Mouse (Mus musculus): ENCODE results near the gene Hdac1. TPM values are rescaled to one million over a fixed set of nuclear protein-coding genes. Genes with fewer than 3 reads are reported as not detected.
A peak's percentile ranks its signal among the peaks of the same experiment; 100 is the strongest.

The Hdac1 gene
- 10 to 100 TPM; 35.1 to 38.1 TPM for total RNA-seq (2021)

DNA sequence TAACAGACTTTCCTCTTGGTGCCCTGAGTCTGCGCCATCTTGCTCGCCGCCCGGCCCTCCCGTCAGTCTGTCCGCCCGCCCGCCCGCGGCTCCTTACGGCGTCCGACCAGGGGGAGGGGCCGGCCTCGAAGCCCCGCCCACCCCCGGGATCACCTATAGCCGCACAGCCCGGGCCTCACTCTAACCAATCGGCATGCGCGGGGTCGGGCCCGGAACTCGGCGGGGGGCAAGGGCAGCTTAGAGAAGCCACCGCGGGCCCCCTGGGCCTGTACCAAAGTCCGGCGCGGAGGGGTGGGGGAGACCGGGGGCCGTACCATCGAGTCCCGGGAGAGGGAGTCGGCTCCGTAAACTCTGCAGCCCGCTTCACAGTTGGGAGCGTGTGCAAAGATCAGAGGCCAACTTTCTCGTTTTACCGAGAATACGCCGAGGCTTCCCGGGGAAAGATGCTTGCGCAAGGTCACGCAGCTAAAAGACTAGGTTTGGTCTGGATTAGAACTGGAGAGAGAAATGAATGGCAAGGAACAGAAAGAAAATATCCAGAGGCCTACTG, at the start of gene Hdac1:
Hdac1 (minus strand) TSS at position 122 of the 550 bp plus-strand sequence.
- intact Hi-C loops (cut with DNase I): loop anchor here (5.0 kb wide), 1 partner anchor 45 kb away; no protein-coding TSS in a partner anchor
- DNase-seq: peak; percentile 97 to 98

DNA sequence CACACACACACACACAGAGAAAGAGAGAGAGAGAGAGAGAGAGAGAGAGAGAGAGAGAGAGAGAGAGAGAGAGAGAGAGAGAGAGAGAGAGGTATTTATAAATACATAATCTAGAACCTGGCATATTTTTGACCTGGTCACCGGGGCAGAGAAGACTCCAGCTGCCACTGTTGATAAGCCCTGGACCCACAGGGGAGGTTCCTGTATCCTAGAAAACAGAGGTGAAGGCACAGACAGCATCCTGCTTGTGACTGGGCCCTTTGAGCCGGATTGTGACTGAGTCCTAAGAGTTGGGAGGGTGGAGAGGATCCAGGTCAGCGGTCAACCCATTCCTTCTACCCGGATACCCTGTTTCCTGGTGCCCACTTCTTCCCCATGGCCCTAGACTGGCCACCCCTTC, 46.4 kb upstream of the Hdac1 start:
- intact Hi-C loops (cut with DNase I): no loop called here
- no peak for DNase-seq

DNA sequence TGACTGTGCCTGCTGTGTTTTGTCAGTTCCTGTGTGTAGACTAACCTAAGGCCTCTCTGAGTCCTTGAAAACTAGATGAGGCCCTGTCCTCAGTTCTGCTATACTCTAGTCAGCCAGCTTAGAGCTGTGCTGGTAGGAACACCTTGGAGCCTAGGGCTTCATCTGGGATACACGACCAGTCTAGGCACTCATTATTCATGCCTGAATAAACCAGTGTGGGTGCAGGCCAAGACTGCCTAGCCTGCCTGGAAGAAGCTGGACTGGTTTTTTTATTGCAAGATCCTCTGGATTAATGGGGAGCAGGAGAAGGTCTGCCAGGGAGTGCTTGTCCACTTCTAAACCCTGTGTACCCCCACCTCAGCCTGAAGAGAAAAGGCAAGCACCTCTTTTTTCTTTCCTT, 44.4 kb upstream of the Hdac1 start:
- intact Hi-C loops (cut with DNase I): no loop called here
- no peak for DNase-seq

DNA sequence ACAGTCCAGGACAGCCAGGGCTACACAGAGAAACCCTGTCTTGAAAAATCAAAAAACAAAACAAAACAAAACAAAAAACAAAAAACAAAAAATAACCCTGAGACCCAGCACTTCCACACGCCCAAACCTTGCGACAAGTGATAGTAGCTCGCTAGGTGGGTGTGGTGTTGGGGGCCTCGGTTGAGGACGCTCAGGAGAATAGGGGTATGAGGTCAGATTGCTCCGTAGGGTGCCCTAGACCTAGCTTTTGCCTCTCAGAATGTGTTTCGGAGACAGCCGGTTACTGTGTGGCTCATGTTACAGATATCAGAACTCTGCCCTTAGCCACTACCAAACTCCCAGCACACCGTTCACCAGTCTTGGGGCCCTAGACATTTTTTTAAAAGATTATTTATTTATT, 43.3 kb upstream of the Hdac1 start:
- intact Hi-C loops (cut with DNase I): loop anchor here (1.0 kb wide), 1 partner anchor 23 kb away; no protein-coding TSS in a partner anchor
- no peak for DNase-seq

DNA sequence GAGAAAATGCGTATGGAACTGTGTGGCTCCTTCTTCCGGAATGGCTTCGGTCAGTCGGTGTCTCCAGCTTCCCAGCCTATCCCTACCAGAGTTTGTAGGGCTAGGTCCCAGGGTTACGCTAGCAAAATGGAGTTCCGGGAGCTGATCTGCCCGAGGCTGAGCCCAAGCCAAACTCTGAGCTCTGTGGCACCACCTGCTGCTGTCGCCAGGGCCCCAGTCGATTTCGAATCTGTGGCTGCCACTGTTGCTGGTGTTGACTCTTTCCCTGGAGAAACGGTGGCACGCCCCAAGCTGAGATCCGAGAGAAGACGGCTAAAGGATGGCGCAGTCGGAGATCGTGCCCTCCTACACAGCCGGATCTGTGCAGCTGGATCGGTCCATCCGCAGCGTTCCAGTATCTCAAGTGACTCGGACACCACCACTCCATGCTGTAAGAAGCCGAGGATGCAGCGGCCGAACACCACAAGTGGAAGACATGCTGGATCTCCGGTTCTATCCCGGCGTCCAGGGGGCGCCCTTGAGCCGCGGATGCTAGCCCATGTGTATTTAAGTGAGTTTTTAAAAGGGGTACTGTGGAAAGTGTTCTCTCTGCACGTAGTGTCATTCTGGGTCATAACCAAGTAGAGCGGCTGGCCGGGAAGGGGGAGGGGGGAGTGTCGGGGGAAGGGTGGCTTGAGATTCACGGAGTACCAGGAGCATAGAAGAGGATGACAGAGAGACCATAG, 42.5 kb upstream of the Hdac1 start:
- DNase-seq: peak; percentile 87 to 91
- intact Hi-C loops (cut with DNase I): loop anchor here (1.0 kb wide), 1 partner anchor 23 kb away; no protein-coding TSS in a partner anchor

DNA sequence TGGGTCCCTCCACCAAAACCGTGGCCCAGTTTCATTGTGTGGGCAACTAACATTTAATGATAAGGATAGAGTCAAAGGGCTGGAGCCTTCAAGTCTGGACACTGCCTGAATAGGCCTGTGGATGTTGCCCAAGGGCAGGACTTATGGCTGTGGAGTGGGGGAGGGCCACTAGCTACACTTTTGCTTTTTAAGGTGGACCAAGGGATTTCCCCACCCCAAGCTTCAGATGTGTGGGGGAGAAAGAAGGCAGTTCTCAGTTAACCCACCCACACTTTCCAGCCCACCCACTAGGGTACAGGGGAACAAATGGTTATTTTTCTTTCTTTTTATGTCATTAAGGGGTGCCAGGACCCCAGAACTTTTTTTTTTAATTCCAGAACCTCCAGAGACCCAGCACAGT, 41.9 kb upstream of the Hdac1 start:
- intact Hi-C loops (cut with DNase I): no loop called here
- DNase-seq: no peak

DNA sequence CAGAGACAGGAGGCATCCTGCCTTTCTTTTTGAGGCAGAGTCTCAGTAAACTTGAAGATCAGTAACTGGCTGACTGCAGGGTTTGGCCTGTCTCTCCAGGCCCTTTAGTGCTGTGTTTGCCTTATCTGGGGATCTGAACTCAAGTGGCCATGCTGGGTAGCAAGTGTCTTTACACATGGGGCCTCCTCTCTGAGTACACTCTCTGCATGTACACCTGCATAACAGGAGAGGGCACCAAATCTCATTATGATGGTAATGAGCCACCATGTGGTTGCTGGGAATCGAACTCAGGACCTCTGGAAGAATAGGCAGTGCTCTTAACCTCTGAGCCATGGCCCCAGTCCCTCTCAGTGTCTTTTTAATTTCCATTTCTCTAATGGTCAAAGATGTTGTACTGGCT, 39.7 kb upstream of the Hdac1 start:
- no peak for DNase-seq
- intact Hi-C loops (cut with DNase I): no loop called here

DNA sequence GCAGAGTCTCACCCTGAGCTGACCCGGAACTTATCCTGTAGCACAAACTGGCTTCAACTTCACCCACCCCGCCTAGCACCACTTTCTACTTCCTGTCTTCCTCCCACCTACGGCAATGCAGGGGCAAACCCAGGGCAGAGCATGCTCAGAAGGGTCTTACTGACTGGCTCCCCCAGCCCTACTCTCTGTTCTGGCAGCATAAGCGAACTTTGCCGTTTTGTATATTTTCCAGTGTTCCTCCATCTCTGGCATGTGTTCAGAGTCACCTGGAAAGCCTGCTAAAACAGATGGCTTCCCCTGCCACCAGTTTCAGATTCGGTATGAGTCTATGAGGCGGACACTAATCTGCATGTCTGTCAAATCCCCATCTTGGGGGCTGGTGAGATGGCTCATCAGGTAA, 37.8 kb upstream of the Hdac1 start:
- DNase-seq: no peak
- intact Hi-C loops (cut with DNase I): no loop called here

DNA sequence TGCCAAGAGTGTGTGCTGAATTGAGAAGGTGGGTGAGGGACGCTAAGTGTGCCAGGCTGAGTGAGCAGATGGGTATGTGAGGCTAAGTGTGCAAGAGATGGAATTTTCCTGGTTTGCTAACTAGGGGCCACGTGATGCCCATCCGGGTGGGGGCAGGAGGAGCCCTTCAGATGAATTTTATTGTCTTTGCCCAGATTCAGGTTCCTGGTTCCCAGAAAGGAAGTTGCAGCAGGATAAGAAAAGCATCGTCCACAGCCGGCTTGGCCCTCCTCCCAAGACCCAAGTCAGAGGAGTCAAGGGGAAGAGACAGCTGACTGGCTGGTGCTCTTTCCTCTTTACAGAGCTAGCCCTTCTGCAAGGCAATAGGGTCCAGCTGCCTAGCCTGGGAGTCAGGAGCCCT, 36.0 kb upstream of the Hdac1 start, which contains the start of gene Fam167b:
Fam167b (minus strand) TSS at position 84 of the 400 bp plus-strand sequence.
- intact Hi-C loops (cut with DNase I): no loop called here
- DNase-seq: peak; percentile 48 to 60

DNA sequence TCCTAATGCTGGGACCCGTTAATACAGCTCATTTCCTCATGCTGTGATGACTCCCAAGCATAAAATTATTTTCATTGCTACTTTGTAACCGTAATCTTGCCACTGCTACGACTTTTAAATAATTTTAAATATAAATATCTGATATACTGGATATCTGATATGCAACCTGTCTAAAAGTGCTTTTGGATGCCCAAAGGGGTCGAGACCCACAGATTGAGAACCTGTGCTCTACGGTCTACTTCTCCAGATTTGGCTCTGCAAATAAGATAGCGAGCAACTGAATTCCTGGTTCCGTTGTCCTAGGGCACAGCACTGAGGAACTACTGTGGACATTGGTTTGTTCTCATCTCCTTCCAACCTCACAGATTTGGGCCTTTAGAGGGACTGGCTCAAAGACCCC, 35.2 kb upstream of the Hdac1 start:
- DNase-seq: no peak
- intact Hi-C loops (cut with DNase I): no loop called here

DNA sequence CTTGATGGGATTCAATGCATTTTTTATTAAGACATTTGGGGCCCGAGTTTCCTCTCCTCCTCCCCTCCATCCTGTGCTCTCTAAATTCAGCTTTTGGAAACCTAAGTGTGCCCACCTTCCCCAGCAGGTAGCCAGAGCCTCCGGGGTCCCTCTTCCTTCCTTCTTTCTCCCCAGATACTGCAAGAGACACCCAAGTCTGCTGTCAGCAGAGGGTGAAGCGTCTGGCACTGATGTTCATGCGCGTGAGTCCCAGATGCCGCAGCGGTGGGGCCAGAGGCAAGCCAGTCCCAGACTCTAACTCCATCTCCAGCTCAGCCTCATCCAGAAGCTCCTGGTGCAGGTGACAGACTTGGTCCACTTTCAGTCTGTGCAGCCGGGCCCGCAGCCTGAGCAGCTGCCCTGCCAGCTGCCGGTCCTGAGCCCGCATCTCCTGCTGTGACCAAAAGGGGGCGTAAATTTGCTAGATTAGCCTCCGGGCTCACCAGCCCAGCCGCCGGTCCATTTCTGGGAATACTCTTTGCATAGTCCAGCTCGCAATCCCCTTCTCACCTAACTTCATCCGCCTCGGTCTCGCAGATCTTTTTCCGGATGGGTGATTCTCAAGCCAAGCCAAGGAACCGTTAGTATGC, 34.5 kb upstream of the Hdac1 start:
- intact Hi-C loops (cut with DNase I): no loop called here

DNA sequence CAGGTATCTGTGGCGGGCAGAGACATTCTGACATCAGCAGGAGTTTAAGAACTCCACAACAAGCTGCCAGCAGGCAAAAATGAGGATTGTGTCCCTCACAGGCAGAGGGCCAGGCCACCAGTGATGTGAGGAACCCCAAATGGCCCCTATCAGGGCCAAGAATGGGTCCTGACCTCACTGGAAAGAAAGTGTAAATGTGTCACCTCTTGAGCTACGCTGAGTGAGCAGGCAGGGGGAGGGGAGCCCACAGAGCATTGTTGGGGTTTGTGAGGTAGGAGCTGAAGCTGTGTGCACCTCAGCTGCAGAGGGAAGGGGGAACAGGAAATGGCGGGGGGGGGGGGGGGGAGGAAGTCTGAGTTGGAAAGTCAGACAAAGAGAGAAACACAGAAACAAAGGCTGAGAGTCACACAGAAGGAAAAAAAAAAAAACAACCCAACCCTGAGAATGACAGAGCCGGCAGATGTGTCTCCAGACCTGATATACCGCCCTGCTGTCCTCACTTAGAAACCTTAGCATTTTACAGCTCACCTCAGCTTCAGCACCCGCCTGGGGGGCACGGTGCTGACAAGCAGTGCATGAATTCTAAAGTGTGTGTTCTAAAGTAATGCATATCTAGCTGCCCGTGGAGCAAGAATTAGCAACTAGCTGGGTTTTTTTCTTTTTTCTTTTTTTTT, 32.8 kb upstream of the Hdac1 start:
- intact Hi-C loops (cut with DNase I): no loop called here
- peak in 1 of 2 experiments; percentile 42 for DNase-seq

More for the DNA sequence above, 34.5 kb upstream of the Hdac1 start:
- DNase-seq: peak; percentile 69 to 73

DNA sequence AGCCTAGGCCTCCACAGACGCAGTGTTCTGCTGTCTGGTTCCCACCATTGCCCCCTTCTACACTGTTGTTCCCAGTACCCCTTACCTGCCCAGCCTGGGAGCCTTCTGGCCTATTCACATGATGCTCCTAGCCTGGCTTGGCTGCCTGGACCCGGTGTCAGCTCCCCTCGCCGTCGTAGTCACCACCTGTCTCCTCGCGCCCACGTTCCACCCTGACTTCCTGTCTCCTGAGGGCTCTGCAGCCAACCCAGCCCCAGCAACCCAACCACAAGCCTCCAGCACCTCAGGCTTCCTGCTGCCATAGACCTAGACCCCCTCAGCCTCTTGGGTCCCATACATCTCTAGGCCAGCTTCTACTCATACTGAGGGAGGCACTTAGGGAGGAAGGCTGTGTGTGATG, 30.9 kb upstream of the Hdac1 start, which contains the start of gene Lck:
Lck (minus strand) TSS at position 212 of the 400 bp plus-strand sequence.
- no peak for DNase-seq
- intact Hi-C loops (cut with DNase I): no loop called here

DNA sequence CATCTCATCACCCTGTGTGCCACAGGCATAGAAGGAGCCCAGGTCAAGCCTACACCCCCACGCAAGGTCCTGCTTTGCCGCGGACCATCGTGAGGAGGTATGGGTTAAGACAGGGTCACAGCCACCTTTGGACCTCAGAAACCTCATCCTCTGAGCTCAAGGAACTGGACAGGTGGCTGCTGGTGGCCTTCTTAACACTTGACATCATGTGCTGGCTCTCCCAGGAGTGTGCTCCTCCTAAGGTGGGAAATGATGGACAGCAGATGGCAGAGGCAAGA, 30.5 kb upstream of the Hdac1 start:
- intact Hi-C loops (cut with DNase I): no loop called here
- no peak for DNase-seq

DNA sequence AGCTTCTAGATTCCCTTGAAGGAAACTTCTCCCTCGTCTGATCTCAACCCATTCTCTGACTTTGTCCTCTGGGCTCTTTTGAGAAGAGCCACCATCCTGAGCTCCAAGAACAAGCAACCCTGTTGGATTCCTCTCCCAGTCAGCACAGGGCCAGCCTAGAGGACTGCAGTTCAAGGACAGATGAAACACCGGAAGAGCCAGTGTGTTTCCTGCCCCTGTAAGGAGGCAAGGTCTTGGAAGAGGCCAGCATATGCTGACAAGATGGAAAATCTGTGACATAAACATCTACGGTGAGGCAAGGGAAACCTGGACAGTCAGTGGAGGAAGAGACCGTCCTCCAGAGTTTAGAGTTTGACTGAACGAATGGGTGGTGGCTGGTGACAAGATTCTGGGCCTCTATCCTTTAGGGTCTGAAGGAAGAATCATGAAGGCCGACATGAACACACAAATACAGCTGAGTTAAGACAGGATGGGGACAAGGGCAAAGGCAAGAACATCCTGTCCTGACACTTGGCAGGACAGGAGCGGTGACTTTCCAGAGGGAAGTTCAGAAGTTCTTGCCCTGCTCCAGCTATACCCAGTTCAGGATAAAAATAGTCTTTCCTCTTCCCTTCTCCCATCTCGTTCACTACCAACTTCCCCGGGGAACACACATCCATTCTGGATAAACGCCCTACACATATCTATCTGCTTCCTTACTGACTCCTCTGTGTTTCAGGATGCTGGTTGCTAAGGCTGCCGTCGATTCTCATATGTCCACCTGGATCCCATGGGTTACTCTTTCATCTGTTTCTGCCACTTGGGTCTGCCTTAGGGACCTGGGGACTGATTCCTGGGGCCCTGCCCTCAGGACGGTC, 30.0 kb upstream of the Hdac1 start:
- intact Hi-C loops (cut with DNase I): no loop called here
- no peak for DNase-seq

DNA sequence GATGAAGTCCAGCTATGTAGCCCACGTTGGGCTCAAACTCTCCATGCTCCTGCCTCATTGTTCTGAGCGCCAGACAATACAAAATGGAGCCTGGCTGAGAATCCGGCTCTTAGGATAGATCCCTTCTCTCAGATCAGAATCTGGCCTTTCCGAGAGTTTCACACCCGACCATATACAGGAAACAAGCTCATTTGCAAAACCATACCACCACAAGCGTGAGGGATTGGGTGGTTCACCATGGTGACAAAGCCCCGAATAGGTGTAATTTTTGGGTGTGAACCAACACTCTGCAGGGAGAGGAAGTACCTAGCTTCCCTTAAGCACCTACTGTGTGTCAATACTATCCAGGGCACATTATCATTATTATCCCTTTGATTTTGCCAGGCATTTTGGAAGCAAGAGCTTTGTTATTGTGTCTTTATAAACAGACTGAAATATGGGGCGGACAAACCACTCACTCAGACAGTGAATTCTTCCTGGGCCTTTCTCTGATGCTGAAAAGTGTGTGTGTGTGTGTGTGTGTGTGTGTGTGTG, 29.1 kb upstream of the Hdac1 start:
- no peak for DNase-seq
- intact Hi-C loops (cut with DNase I): no loop called here

DNA sequence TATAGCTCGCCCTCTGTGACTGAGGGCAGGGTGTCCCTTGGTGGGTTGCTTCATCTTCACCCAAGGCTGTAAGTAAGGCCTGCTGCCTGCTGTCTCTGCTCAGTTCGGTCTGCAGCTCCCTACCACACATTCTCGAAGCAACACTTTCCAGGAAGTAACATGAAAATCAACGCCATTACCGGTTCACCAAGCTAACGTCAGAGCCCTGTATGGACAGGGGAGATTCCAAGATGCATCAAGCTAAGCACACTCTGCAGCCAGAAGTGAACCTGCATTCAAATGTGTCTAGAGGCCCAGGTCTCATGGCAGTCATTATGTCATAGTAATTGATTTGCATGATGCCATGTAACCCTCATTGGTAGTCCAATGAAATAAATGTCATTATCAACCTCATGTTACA, 27.5 kb upstream of the Hdac1 start:
- intact Hi-C loops (cut with DNase I): no loop called here
- no peak for DNase-seq

DNA sequence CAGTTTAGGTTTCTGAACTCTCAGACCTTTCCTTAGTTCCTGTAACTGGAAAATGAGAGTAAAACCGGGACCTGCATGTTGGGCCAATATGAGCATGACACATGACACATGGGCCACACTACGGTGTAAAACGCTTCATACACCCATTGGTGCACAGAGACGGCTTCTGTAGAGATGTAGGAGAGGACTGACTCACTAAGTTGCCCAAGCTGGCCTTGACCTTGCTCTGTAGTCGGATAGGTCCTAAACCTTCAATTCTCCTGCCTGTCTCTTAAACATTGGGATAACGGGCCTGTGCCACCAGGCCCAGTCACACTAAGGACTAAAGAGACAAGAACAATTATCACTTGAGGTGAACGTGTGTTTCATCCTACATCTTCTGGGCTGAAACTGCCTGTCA, 25.9 kb upstream of the Hdac1 start:
- intact Hi-C loops (cut with DNase I): no loop called here
- no peak for DNase-seq

DNA sequence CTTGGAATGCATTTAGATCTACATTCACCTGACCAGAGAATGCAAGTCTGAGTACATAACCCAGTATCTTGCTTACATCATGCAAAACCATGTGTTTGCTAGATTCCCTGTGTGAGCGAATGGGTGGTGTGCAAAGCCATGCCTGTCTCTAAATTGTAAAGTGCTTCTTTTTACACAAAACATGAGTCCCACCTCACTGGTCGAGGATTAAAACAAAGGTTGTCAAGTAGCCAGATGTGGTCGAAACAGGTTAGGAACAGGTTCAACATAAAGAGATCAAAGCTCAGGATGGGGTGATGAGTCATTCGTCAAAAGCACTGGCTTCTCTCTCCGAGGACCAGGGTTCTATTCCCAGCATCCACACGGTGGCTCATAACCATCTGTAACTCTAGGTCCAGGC, 22.6 kb upstream of the Hdac1 start:
- intact Hi-C loops (cut with DNase I): no loop called here

DNA sequence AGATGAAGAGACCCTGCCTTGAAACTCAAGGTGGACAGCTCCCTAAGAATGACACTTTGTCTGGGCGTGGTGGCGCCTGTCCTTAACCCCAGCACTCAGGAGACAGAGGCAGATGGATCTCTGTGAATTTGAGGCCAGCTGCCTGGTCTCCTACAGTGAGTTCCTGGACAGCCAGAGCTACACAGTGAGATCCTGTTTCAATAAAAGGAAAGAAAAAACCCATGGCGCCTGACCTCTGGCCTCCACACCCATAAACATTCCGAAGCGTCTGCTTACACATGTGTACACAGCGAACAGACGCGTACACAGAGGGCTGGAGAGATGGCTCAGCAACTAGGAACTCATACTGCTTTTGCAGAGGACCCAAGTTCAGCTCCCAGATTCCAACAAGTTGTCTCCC, 21.2 kb upstream of the Hdac1 start:
- intact Hi-C loops (cut with DNase I): no loop called here
- DNase-seq: no peak

More for the DNA sequence above, 22.6 kb upstream of the Hdac1 start:
- no peak for DNase-seq
